Mouse (Mus musculus) stomach, embryonic 14.5 days (tissue): ENCODE measurements around the gene Gm20388. TPM values are rescaled to one million over a fixed set of nuclear protein-coding genes. Genes with fewer than 3 reads are reported as not detected.

ENCODE experiments used
- ATAC-seq: fragments of 200-750 bp; cut with Nextera tagmentation; 2 replicates; pipeline ENCODE4 v1.8.0; 2017; ENCODE audit warnings: low read depth, moderate TSS enrichment; ENCODE audit not compliant: insufficient number of reproducible peaks, insufficient read depth, low FRiP score
- H3K27ac ChIP-seq: fragments of 300-500 bp; sonication (generic); 2 replicates; pipeline ENCODE4 v1.5.1; 2014; ENCODE audit warnings: mild to moderate bottlenecking, low read length, moderate library complexity, mixed read lengths
- H3K27me3 ChIP-seq: fragments of 300-500 bp; sonication (generic); 2 replicates; pipeline ENCODE4 v1.6.1; 2014; ENCODE audit warnings: low read length, control low read depth, mixed read lengths; ENCODE audit not compliant: control insufficient read depth, insufficient read depth
- H3K36me3 ChIP-seq: fragments of 300-500 bp; sonication (generic); 2 replicates; pipeline ENCODE4 v1.6.1; 2014; ENCODE audit warnings: mild to moderate bottlenecking, control low read depth, low read length, moderate library complexity, mixed read lengths; ENCODE audit not compliant: control insufficient read depth, insufficient read depth
- H3K4me1 ChIP-seq: fragments of 300-500 bp; sonication (generic); 2 replicates; pipeline ENCODE4 v1.6.1; 2014; ENCODE audit warnings: low read length, control low read depth, mixed read lengths; ENCODE audit not compliant: control insufficient read depth, insufficient read depth
- H3K4me2 ChIP-seq: fragments of 300-500 bp; sonication (generic); replicated peaks from 2 replicates; pipeline ENCODE4 v1.6.1; 2014; ENCODE audit warnings: low read depth, low read length, control low read depth
- H3K4me3 ChIP-seq: fragments of 300-500 bp; sonication (generic); 2 replicates; pipeline ENCODE4 v1.5.1; 2014; ENCODE audit warnings: low read depth, low read length, control low read depth
- H3K9ac ChIP-seq: fragments of 300-500 bp; sonication (generic); replicated peaks from 2 replicates; pipeline ENCODE4 v1.6.1; 2014; ENCODE audit warnings: low read depth, mild to moderate bottlenecking, control low read depth, low read length, moderate library complexity, mixed read lengths
- H3K9me3 ChIP-seq: fragments of 300-500 bp; sonication (generic); 2 replicates; pipeline ENCODE4 v1.6.1; 2016; ENCODE audit warnings: low read depth, low read length, control low read depth; ENCODE audit not compliant: control insufficient read depth
- WGBS: fragments of 180-500 bp; shearing (Covaris S2); extraction: QIAGEN DNeasy Blood & Tissue Kit; methylation state at CpG from one replicate; pipeline ENCODE4 v1.1.7; 2014; 5-methylcytosine and 5-hydroxymethylcytosine counted together
- polyA plus RNA-seq: library from polyadenylated mRNA; unstranded; fragments of >200 nt; fragmentation: Nextera tagmentation; extraction: Ambion mirVana; gene quantifications from 2 replicates; pipeline ENCODE4 v1.2.1, GENCODE M21; 2014

Gm20388 gene
- polyA plus RNA-seq, 1 experiment from 2014 or later: 11.4 TPM

- Histone ChIP-seq H3K27ac (no peak overlapping the region), H3K9me3 (no peaks in the 10 kb centered on the region), H3K4me1 (no peaks in the 10 kb centered on the region), H3K4me3 (no peak overlapping the region), H3K36me3 (no peaks in the 10 kb centered on the region), H3K4me2 (no peak overlapping the region), H3K27me3 (no peaks in the 10 kb centered on the region), H3K9ac (no peak overlapping the region)
- WGBS: 89% methylated on average over 16 of the region's 16 CpGs
- no peak for ATAC-seq
These were observed 2178.0 kb downstream of the Gm20388 start for GRCm38 (mm10) chr8:122088631-122089030.

DNA sequence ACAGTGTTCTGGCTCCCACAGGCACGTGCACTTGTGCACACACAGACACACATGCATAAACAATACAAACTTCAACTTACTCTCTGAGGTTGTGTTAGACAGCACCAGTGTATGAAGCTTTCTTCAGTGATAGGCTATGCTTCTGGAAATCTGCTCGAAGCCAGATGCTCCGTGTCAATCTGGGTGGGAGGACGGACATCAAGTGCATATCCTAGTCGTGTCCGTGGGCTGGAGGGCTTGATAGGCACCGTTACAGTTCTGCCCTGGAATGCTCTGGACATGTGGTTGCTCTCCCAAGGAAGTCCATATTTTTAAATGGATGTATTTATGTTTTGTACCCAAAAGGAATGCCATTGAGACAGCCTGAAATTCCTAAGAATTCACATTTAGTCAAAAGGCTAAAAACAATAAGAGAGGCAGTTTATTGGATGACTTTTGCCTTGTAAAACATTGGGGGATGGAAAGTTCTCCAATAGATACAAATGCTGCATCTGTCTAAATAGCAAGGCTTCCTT is 2178.6 kb downstream of the Gm20388 start:
- no peak for ATAC-seq
- Histone ChIP-seq H3K36me3 (no peaks in the 10 kb centered on the region), H3K9me3 (no peaks in the 10 kb centered on the region), H3K27ac (no peak overlapping the region), H3K9ac (no peak overlapping the region), H3K27me3 (no peaks in the 10 kb centered on the region), H3K4me3 (no peak overlapping the region), H3K4me1 (no peaks in the 10 kb centered on the region), H3K4me2 (no peak overlapping the region)
- 65% methylated on average over 7 of the region's 7 CpGs for WGBS

DNA sequence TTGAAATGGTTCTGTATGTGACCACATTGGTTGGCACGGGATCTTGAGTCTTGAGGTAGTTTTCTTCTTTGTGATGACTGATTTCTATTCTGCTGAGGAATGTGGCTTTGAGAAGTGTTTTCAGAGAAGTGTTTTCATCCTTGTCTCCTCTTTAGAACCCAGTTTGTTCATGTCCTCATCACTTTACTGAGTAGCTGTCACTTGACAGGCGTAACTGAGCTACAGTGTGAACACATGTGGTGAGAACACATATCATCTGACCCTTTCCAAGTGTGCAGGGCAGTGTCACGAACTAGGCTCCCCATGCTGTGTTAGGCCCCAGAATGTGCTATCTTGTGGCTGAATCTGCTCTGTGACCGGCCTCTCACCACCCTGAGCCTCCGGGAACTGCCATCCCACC is 2181.8 kb downstream of the Gm20388 start:
- Histone ChIP-seq H3K36me3 (no peaks in the 10 kb centered on the region), H3K9me3 (no peaks in the 10 kb centered on the region), H3K27me3 (no peaks in the 10 kb centered on the region), H3K4me1 (no peaks in the 10 kb centered on the region), H3K4me2 (no peak overlapping the region), H3K9ac (no peak overlapping the region), H3K4me3 (no peak overlapping the region), H3K27ac (no peak overlapping the region)
- 84% methylated on average over 5 of the region's 5 CpGs for WGBS
- ATAC-seq: no peak

GRCm38 (mm10) chr8:122098766-122099165 is 2188.1 kb downstream of the Gm20388 start:
- H3K27me3 ChIP-seq: no peaks in the 10 kb centered on the region
- no peak overlapping the region for H3K4me2 ChIP-seq
- no peaks in the 10 kb centered on the region for H3K9me3 ChIP-seq
- ATAC-seq: no peak
- H3K9ac ChIP-seq: no peak overlapping the region
- no peaks in the 10 kb centered on the region for H3K36me3 ChIP-seq
- H3K27ac ChIP-seq: no peak overlapping the region
- H3K4me3 ChIP-seq: no peak overlapping the region
- peaks cover 19% of the 10 kb centered on the region; the same call in 1 of the 2 replicates for H3K4me1 ChIP-seq
- WGBS: 70% methylated on average over 3 of the region's 3 CpGs

- Histone ChIP-seq H3K9me3 (no peaks in the 10 kb centered on the region), H3K4me2 (no peak overlapping the region), H3K27ac (peak overlapping the region; percentile 33; the same call in 1 of the 2 replicates), H3K9ac (no peak overlapping the region), H3K27me3 (no peaks in the 10 kb centered on the region), H3K4me3 (no peak overlapping the region), H3K4me1 (peaks cover 23% of the 10 kb centered on the region; the same call in 1 of the 2 replicates), H3K36me3 (no peaks in the 10 kb centered on the region)
- WGBS: 58% methylated on average over 7 of the region's 7 CpGs
- no peak for ATAC-seq
These were observed 2189.1 kb downstream of the Gm20388 start for GRCm38 (mm10) chr8:122099711-122100220.

- no peak for ATAC-seq
- Histone ChIP-seq H3K9ac (0 out of 2 replicates have a peak overlapping the region, but pooled peaks have one; percentile 10), H3K4me2 (no peak overlapping the region), H3K27ac (peak overlapping the region; percentile 10; the same call in 1 of the 2 replicates), H3K4me3 (no peak overlapping the region), H3K4me1 (peaks cover 31% of the 10 kb centered on the region; the same call in 1 of the 2 replicates), H3K9me3 (no peaks in the 10 kb centered on the region), H3K27me3 (no peaks in the 10 kb centered on the region), H3K36me3 (no peaks in the 10 kb centered on the region)
- WGBS: 75% methylated on average over 5 of the region's 5 CpGs
These were observed 2191.2 kb downstream of the Gm20388 start for GRCm38 (mm10) chr8:122101816-122102215.

DNA sequence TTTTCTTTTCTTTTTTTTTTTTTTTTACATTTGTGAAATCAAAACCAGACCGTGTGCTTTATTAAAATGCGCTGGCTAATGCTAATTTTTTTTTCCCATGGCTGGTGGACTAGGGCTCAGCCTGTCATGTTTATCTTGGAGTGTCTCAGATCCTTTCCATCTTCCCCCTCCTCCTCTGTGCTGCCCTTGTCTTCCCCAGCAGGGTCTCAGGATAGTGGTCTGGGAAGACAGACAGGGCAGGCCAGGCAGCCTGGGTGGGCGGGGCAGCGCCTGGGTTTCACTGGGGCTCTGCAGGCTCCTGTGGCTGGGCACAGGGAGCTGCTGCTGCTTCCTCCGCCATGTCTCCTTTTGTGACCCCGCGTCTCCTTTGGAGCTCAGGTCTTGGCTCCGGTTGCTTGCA is 2191.6 kb downstream of the Gm20388 start:
- Histone ChIP-seq H3K27me3 (no peaks in the 10 kb centered on the region), H3K27ac (0 out of 2 replicates have a peak overlapping the region, but pooled peaks have one; percentile 1), H3K9me3 (no peaks in the 10 kb centered on the region), H3K4me1 (peaks cover 31% of the 10 kb centered on the region; the same call in 1 of the 2 replicates), H3K36me3 (no peaks in the 10 kb centered on the region), H3K9ac (no peak overlapping the region), H3K4me2 (no peak overlapping the region), H3K4me3 (no peak overlapping the region)
- 28% methylated on average over 8 of the region's 8 CpGs for WGBS
- ATAC-seq: no peak

GRCm38 (mm10) chr8:122103241-122103640 is 2192.6 kb downstream of the Gm20388 start:
- no peak overlapping the region for H3K4me2 ChIP-seq
- no peak overlapping the region for H3K4me3 ChIP-seq
- no peak overlapping the region for H3K9ac ChIP-seq
- H3K9me3 ChIP-seq: no peaks in the 10 kb centered on the region
- H3K27me3 ChIP-seq: no peaks in the 10 kb centered on the region
- no peaks in the 10 kb centered on the region for H3K36me3 ChIP-seq
- no peak for ATAC-seq
- peak overlapping the region; percentile 1; the same call in 1 of the 2 replicates for H3K27ac ChIP-seq
- WGBS: 54% methylated on average over 9 of the region's 9 CpGs
- peaks cover 31% of the 10 kb centered on the region; the same call in 1 of the 2 replicates for H3K4me1 ChIP-seq

DNA sequence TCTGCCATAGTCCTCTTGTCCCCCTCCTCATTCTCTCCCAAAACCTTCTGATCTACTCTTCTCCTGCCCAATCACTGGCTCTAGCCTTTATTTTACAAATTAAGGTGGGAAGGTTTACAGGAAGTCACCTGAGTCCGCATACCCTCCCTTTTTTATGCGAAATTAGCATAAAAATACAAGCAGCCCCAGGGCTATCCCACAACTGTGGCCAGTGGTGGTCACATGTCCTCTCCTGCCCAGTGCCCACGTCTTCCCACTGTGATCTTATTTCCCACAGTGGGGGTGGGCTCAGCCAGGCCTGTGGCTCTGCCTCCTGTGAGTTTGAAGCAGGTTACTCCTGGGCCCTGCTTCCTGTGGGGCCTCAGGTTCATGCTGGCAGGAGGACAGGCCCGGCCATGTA is 2194.0 kb downstream of the Gm20388 start:
- Histone ChIP-seq H3K27ac (no peak overlapping the region), H3K4me2 (no peak overlapping the region), H3K4me3 (no peak overlapping the region), H3K9ac (no peak overlapping the region), H3K27me3 (no peaks in the 10 kb centered on the region), H3K4me1 (peaks cover 28% of the 10 kb centered on the region; the same call in 1 of the 2 replicates), H3K9me3 (no peaks in the 10 kb centered on the region), H3K36me3 (no peaks in the 10 kb centered on the region)
- WGBS: 75% methylated on average over 4 of the region's 4 CpGs
- no peak for ATAC-seq
